ENCODE assay signal across 8 mouse cellular contexts in genomic region chr11:102145471-102146001, GRCm38 (mm10). TPM values are rescaled to one million over a fixed set of nuclear protein-coding genes. Genes with fewer than 3 reads are reported as not detected.
DNase-seq lines count a peak whose midpoint lies in the region; ATAC-seq and TF ChIP-seq lines count a peak whose summit lies in the region.

Gene Nags (plus strand): TSS chr11:102145513.

- intact Hi-C loops in heart, postnatal 14 days (cut with DNase I): no loop called here

- H3K9me3 ChIP-seq in heart, embryonic 11.5 days (replicated peaks; ENCODE audit: control insufficient read depth, low read length): no peaks in the 10 kb centered on the region
- no peaks in the 10 kb centered on the region for H3K9me3 ChIP-seq in hindbrain, embryonic 12.5 days (replicated peaks)
- H3K9me3 ChIP-seq in midbrain, embryonic 13.5 days: no peaks in the 10 kb centered on the region

- H3K27ac ChIP-seq in heart, embryonic 11.5 days (ENCODE audit: low read depth, low read length): no peak within 1 kb of the TSS
- no peak within 1 kb of the TSS; the same call in 1 of the 2 replicates for H3K27ac ChIP-seq in bone marrow, adult 2 months (ENCODE audit: control insufficient read depth, insufficient read depth, low read depth, low read length, poor library complexity)
- H3K27ac ChIP-seq in hindbrain, embryonic 12.5 days: no peak within 1 kb of the TSS
- no peak within 1 kb of the TSS for H3K27ac ChIP-seq in midbrain, embryonic 13.5 days

- DNase-seq in heart, postnatal 14 days: no peak
- DNase-seq in layer of hippocampus, postnatal 10 days (ENCODE audit: low spot score in 2 of 2): no peak

- no peak for TF ChIP-seq POLR2A in bone marrow, adult 2 months (IDR thresholded peaks at IDR 0.05; ENCODE audit: borderline replicate concordance, control insufficient read depth, low read depth, low read length)

- peak within 1 kb of the TSS; percentile 3; the same call in 1 of the 2 replicates for H3K9ac ChIP-seq in heart, embryonic 11.5 days (ENCODE audit: low read depth, low read length)
- H3K9ac ChIP-seq in hindbrain, embryonic 12.5 days: no peak within 1 kb of the TSS
- H3K9ac ChIP-seq in midbrain, embryonic 13.5 days (replicated peaks): no peak within 1 kb of the TSS

- ATAC-seq in heart, embryonic 11.5 days (replicated peaks; ENCODE audit: insufficient number of reproducible peaks, low FRiP score, low TSS enrichment): no peak
- ATAC-seq in hindbrain, embryonic 12.5 days (ENCODE audit: low FRiP score): no peak
- ATAC-seq in midbrain, embryonic 13.5 days: 0 out of 2 replicates have a peak, but pooled peaks have one; percentile 34
- ATAC-seq in megakaryocyte-erythroid progenitor cell, adult 5-6 weeks (replicated peaks; ENCODE audit: low FRiP score, low TSS enrichment, poor library complexity, severe bottlenecking): no peak
- ATAC-seq in erythroid progenitor cell, adult 5-6 weeks (replicated peaks; ENCODE audit: low FRiP score, poor library complexity, severe bottlenecking): no peak

- peaks cover 65% of the 10 kb centered on the region for H3K27me3 ChIP-seq in heart, embryonic 11.5 days (ENCODE audit: control insufficient read depth, insufficient read depth, low read length)
- peaks cover 79% of the 10 kb centered on the region for H3K27me3 ChIP-seq in hindbrain, embryonic 12.5 days
- H3K27me3 ChIP-seq in midbrain, embryonic 13.5 days: peaks cover 76% of the 10 kb centered on the region

- 2% methylated on average over 50 of the region's 50 CpGs for WGBS in heart, embryonic 11.5 days (ENCODE audit: insufficient replicate concordance)
- 3% methylated on average over 50 of the region's 50 CpGs for WGBS in bone marrow, adult 2 months
- 2% methylated on average over 50 of the region's 50 CpGs for WGBS in hindbrain, embryonic 12.5 days
- WGBS in midbrain, embryonic 13.5 days: 2% methylated on average over 44 of the region's 50 CpGs

- TF ChIP-seq CTCF in bone marrow, adult 2 months (IDR thresholded peaks at IDR 0.05; ENCODE audit: control insufficient read depth, insufficient read depth, low read length): no peak

- peak within 1 kb of the TSS; percentile 43 for H3K4me3 ChIP-seq in heart, embryonic 11.5 days (ENCODE audit: low read depth, low read length)
- H3K4me3 ChIP-seq in bone marrow, adult 2 months (replicated peaks; ENCODE audit: control insufficient read depth, low read depth, low read length): peak within 1 kb of the TSS; percentile 44
- peak within 1 kb of the TSS; percentile 28 for H3K4me3 ChIP-seq in hindbrain, embryonic 12.5 days
- peak within 1 kb of the TSS; percentile 23 for H3K4me3 ChIP-seq in midbrain, embryonic 13.5 days (replicated peaks)

- peak within 1 kb of the TSS; percentile 61 for H3K4me2 ChIP-seq in heart, embryonic 11.5 days
- peak within 1 kb of the TSS; percentile 44 for H3K4me2 ChIP-seq in hindbrain, embryonic 12.5 days (replicated peaks)
- peak within 1 kb of the TSS; percentile 39 for H3K4me2 ChIP-seq in midbrain, embryonic 13.5 days (replicated peaks)

- H3K36me3 ChIP-seq in heart, embryonic 11.5 days (ENCODE audit: control insufficient read depth, insufficient read depth, low read length): no peaks in the 10 kb centered on the region
- no peaks in the 10 kb centered on the region for H3K36me3 ChIP-seq in hindbrain, embryonic 12.5 days
- H3K36me3 ChIP-seq in midbrain, embryonic 13.5 days: no peaks in the 10 kb centered on the region

- H3K4me1 ChIP-seq in heart, embryonic 11.5 days (ENCODE audit: control insufficient read depth, insufficient read depth, low read length): peaks cover 22% of the 10 kb centered on the region
- H3K4me1 ChIP-seq in bone marrow, adult 2 months (ENCODE audit: control insufficient read depth, insufficient read depth, low read length): peaks cover 1% of the 10 kb centered on the region; the same call in 1 of the 2 replicates
- H3K4me1 ChIP-seq in hindbrain, embryonic 12.5 days: peaks cover 19% of the 10 kb centered on the region
- peaks cover 15% of the 10 kb centered on the region for H3K4me1 ChIP-seq in midbrain, embryonic 13.5 days (replicated peaks)

RNA-seq across cellular contexts. Expression of gene Nags, which starts in this region (rescaled TPM):
- 0.33 TPM in 1 of 2 replicates, not detected in the other for polyA plus RNA-seq in heart, embryonic 11.5 days (2014; fragmentation: Nextera tagmentation; extraction: Ambion mirVana)
- not detected for total RNA-seq in heart, postnatal 14 days (2021)
- polyA plus RNA-seq in bone marrow, adult 2 months (2011; ENCODE audit: insufficient read depth, insufficient read length, low replicate concordance, missing spikeins): not detected in 2 replicates
- 0.14 TPM in 1 of 2 replicates, not detected in the other for polyA plus RNA-seq in hindbrain, embryonic 12.5 days (2016; fragmentation: Nextera tagmentation; extraction: Ambion mirVana)
- polyA plus RNA-seq in midbrain, embryonic 13.5 days (2015; fragmentation: Nextera tagmentation; extraction: Ambion mirVana): 0.09 TPM in 1 of 2 replicates, not detected in the other
- 7.4 and 9.5 TPM in 2 replicates for total RNA-seq in megakaryocyte-erythroid progenitor cell, adult 5-6 weeks (2014; fragmentation: Nextera tagmentation)
- total RNA-seq in megakaryocyte-erythroid progenitor cell, adult 5-6 weeks (2017): 1.6 and 2.1 TPM in 2 replicates
- total RNA-seq in layer of hippocampus, postnatal 10 days (2021): not detected
- 3.8 TPM in 1 of 2 replicates, not detected in the other for total RNA-seq in erythroid progenitor cell, adult 5-6 weeks (2015; ENCODE audit: low replicate concordance)
- total RNA-seq in erythroid progenitor cell, adult 5-6 weeks (2017; ENCODE audit: low replicate concordance): not detected in 2 replicates

Comparison
In these comparisons a context has a peak if more than half of its experiments do, and no peak if none do; other contexts are left out.
1. Peak in ATAC-seq, H3K4me3 ChIP-seq and H3K4me2 ChIP-seq in midbrain, embryonic 13.5 days; RNA of the gene not detected or under 1 TPM.